Mouse (Mus musculus) gonadal fat pad, adult 2 months (tissue): ENCODE measurements around the gene Cdh12. TPM values are rescaled to one million over a fixed set of nuclear protein-coding genes. Genes with fewer than 3 reads are reported as not detected.

ENCODE experiments used
- DNase-seq: peaks from one replicate; pipeline ENCODE4 v3.0.0-alpha.2; 2012; ENCODE audit warnings: low read depth
- polyA plus RNA-seq: library from polyadenylated mRNA; depleted of rRNA; stranded (reverse); fragments of >200 nt; gene quantifications from 2 replicates; pipeline ENCODE4 v1.2.3, GENCODE M21; 2012

The Cdh12 gene
- polyA plus RNA-seq, 1 experiment = not detected

DNA sequence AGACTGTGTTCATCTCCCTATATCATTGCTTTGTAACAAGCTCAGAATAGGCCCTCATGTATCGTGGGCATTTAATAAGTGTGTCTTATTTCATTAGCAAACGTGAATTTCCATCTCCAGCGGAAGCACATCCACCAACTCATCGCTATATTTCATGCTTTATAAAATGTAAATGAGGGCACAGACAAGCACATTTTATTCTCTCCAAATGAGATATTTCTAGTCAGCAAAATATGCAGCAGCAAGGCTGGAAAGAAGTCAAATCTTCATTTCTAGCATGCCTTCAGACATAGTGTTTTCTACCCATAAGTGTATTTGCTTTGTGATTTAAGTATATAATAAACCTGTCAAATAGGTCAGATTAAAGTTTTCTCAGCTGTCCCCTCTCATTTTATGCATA, 262.8 kb downstream of the Cdh12 start:
- no peak for DNase-seq

DNA sequence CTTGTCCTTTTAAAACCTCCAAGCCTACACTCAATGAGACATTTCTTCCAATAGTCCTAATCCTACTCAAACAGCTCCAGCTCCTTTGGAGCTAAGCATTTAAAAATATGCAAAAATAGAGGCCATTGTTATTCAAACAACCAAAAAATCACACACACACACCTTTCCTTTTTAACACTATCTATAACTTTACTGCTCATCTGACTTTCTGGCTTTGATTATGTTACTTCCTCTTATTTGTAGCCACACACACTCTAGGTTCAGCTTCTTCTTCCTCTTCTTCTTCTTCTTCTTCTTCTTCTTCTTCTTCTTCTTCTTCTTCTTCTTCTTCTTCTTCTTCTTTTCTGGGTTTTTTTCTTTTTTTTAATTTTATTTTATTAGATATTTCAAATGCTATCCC, 323.2 kb downstream of the Cdh12 start:
- DNase-seq = no peak

- no peak for DNase-seq
Observed at GRCm38 (mm10) chr15:20773423-20773822, 324.4 kb downstream of the Cdh12 start.

DNA sequence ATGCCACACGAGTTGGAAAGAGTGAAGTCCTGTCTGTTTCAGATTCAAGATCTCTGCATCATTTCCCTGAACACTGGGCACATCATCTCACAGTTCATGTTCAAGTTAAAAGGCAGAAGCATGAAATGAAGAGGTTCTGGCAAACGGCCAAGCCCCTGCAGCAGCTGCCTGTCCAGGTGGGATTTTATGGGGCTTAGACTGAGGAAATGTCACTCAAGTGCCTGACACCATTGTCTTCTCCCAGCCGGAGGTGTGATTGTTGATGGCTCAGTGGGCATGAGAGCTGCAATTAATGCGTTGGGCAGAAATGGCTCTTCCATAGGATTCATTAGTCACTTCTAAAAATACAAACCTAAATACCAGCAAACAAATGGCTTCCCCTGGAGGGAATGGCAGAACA, 347.9 kb downstream of the Cdh12 start:
- DNase-seq = no peak

DNA sequence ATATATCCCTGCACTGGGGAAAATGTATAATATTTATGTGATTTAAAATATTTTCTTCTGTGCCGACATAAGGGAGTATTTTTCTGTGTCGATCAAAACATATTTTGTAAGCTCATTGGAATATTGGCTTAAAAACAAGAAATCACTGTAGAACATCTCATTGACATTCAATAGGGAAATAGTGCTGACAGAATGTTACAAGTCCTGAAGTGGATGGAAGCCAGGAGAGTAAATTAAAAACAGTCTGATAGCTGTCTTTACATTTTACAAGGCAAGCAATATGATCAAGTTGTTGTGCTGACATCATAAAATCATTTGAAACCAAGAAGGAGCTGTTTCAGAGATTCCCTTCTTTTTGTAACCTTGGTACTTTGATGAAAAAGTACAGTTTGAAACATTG, 349.5 kb downstream of the Cdh12 start:
- DNase-seq = no peak

GRCm38 (mm10) chr15:20835887-20836286, 386.8 kb downstream of the Cdh12 start:
- no peak for DNase-seq

GRCm38 (mm10) chr15:20836991-20837390, 387.9 kb downstream of the Cdh12 start:
- DNase-seq = no peak

- DNase-seq = no peak
Observed at GRCm38 (mm10) chr15:20841479-20841878, 392.4 kb downstream of the Cdh12 start.

DNA sequence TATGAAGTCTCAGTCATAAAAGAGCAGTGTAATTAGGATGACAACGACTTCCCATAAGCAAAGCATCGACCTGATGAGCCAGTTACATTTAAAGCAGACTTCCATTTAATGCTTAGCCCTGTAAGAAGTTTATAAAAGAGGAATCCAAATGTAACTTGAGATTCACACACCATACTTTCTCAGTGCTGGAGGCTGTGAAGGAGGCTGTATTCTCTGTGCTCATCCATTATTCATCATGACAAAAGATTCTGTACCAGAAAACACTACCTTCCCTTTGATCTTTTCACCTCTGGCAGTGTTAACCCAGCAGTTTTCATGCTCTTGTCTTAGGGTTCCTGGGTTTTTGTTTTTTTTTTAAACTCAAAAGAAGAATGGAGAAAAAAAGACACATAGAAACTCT, 414.0 kb downstream of the Cdh12 start:
- DNase-seq = no peak

GRCm38 (mm10) chr15:20872518-20872917, 423.5 kb downstream of the Cdh12 start:
- DNase-seq = no peak

DNA sequence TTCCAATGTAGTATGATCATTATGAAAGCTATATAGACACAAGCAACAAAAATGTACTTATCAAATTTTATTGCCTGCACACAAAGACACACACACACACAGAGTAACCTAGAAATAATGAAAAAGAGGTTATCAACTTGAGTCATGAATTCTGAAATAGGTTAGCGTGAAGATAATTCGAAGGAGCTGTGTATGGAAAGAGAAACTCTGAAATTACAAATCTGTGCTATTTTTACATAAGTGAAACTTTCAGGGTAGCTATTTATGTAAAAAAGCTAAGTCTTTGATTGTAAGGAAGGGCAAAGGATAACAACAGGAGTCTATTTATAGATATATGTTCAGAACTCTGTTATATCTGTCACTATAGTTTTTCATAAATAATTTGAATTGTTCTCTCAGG, 427.9 kb downstream of the Cdh12 start:
- no peak for DNase-seq

DNA sequence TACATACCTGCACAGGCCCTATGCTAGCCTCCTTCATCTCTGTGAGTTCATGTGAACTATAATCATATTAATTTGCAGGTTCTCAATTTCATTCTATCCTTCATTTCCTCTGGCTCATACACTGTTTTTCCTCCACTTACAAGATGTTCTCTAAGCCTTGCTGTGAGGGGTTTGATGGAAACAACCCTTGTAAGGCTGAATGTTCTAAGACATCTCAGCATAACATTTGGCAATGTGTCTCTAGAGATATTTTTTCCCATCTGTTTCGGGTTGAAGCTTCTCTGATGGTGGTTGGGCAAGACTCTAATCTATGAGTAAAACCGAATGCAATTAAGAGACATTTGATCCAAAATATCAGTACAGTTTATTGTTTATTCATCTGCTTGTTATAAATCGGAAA, 444.4 kb downstream of the Cdh12 start:
- no peak for DNase-seq

GRCm38 (mm10) chr15:20902568-20902967, 453.5 kb downstream of the Cdh12 start:
- no peak for DNase-seq

GRCm38 (mm10) chr15:20928221-20928620, 479.2 kb downstream of the Cdh12 start:
- DNase-seq = no peak

GRCm38 (mm10) chr15:20944000-20944399, 494.9 kb downstream of the Cdh12 start:
- no peak for DNase-seq

DNA sequence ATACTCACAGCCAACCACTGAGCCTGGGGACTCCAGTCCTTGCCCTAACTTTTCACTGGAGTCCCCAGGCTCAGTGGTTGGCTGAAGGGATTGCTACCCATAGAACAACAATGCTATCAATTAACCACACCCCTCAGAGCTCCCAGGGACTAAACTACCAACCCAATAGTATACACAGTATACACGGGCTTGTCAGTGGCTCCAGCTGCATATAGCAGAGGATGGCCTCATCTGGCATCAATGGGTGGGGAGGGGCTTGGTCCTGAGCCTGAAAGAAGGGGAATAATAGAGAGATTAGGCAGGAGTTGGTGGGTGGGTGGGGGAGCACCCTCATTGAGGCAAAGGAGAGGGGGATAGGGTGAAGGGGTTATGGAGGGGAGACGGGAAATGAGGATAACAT, 518.4 kb downstream of the Cdh12 start:
- no peak for DNase-seq

DNA sequence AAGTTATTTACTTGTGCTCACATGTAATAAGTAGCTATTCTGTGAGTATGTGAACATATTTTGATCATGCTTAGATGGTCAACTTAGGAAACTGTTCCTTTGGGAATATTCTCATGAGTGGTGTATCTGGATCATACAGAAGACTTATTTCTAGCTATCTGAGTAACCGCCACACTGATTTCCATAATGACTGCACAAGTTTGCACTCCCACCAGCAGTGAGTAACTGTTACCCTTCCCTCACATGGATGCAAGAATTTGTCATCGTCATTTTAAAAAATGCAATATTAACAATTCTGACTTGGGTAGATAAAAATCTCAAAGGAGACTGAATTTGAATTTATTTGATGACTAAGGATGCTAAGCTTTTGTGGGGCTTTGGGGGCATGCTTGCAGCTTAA, 522.0 kb downstream of the Cdh12 start:
- DNase-seq = no peak

GRCm38 (mm10) chr15:21000541-21000940, 551.5 kb downstream of the Cdh12 start:
- DNase-seq = no peak

DNA sequence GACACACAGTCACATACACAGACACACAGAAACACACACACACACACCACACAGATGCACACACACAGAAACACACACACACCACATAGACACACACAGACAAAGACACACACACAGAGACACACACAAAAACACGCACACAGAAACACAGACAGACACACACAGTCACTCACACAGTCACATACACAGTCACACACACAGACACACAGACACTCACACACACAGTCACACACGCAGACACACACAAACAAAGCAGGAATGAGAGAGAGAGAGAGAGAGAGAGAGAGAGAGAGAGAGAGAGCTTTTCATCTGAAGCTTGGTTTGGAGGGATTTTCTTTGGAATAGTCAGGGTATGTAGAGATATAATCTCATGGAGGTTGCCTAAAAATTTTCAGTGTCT, 558.9 kb downstream of the Cdh12 start:
- DNase-seq = no peak

GRCm38 (mm10) chr15:21008487-21008886, 559.4 kb downstream of the Cdh12 start:
- no peak for DNase-seq

GRCm38 (mm10) chr15:21008969-21009368, 559.9 kb downstream of the Cdh12 start:
- no peak for DNase-seq

GRCm38 (mm10) chr15:21063683-21064082, 614.6 kb downstream of the Cdh12 start:
- no peak for DNase-seq

GRCm38 (mm10) chr15:21069264-21069663, 620.2 kb downstream of the Cdh12 start:
- DNase-seq = no peak

- DNase-seq = no peak
Observed at GRCm38 (mm10) chr15:21092824-21093223, 643.8 kb downstream of the Cdh12 start.
